Mouse (Mus musculus): ENCODE results near the gene Magi3. TPM values are rescaled to one million over a fixed set of nuclear protein-coding genes. Genes with fewer than 3 reads are reported as not detected.

The Magi3 gene
- total and polyA plus RNA-seq, 3 experiments, result 0.68 to 2.6 (median 1.8) TPM

DNA sequence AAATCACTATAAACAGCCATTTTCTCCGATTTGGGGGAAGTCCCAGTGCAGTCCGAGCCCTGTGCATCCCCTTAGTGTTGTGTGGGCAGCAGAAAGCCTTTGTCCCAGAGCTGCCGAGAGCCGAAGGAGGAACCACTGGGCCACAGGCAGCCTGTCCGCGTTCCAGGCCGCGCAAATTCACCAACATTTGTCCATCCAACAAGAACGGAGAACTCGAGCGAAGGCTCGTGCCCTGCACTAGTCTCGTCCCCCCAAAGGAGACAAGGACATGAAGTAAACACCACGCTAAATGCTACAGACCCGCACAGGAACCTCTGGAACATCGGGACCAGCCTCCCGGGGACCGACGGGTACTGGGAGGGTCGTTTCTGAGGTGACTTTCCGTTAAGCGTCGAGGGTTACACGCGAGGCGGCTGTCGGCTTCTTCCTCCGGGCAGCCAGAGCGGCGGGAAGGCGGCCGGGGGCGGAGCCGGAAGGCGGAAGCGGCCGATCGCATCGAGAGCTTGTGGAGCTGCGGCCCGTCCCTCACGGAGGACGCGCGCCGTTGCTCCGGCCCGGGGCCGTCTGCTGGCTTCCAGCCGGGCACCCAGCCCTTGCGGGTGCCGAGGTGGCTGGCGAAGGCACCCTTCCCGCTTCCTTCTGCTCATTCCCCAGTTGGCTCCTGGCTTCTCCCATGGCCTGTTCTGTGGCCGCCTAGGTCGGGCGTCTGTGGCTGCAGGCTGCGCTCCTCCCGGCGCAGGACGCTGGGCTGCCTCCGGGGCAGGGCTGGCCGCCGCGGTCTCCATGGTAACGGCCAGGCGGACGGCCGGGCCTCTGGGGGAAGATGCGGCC is 252.1 kb downstream of the Magi3 start, which contains the start of gene Phtf1 (continued):
- TF ChIP-seq BHLHE40 (IDR thresholded peaks at IDR 0.05; ENCODE audit: low read depth, low read length), result peak; percentile 46; the same call in 1 of the 2 replicates
- peak; percentile 78 for TF ChIP-seq HCFC1 (IDR thresholded peaks at IDR 0.05; ENCODE audit: low read depth, low read length)
- TF ChIP-seq IRF4 (IDR thresholded peaks at IDR 0.05; ENCODE audit: low read depth, low read length), result peak; percentile 52; the same call in 1 of the 2 replicates
- peak; percentile 85 for TF ChIP-seq TCF12 (IDR thresholded peaks at IDR 0.05; ENCODE audit: low read depth, low read length)
- no peak for TF ChIP-seq ZC3H11A (IDR thresholded peaks at IDR 0.05; ENCODE audit: low read depth, low read length)
- peak; percentile 97 for TF ChIP-seq ELF1 (IDR thresholded peaks at IDR 0.05; ENCODE audit: low read depth, low read length)
- TF ChIP-seq ZKSCAN1 (IDR thresholded peaks at IDR 0.05; ENCODE audit: borderline replicate concordance, low read depth, low read length), result no peak
- TF ChIP-seq RAD21 (IDR thresholded peaks at IDR 0.05; ENCODE audit: low read depth, low read length), result no peak
- TF ChIP-seq ETS1 (conservative IDR thresholded peaks at IDR 0.05; ENCODE audit: low read depth, low read length), result peak; percentile 28; the same call in 1 of the 2 replicates
- peak; percentile 93 for TF ChIP-seq MAX (IDR thresholded peaks at IDR 0.05; ENCODE audit: low read length)
- TF ChIP-seq GABPA (IDR thresholded peaks at IDR 0.05; ENCODE audit: insufficient replicate concordance, low read depth, low read length), result no peak
- TF ChIP-seq NRF1 (IDR thresholded peaks at IDR 0.05; ENCODE audit: low read depth, low read length), result peak; percentile 49; the same call in 1 of the 2 replicates
- TF ChIP-seq SIN3A (IDR thresholded peaks at IDR 0.05; ENCODE audit: low read length), result peak; percentile 92

DNA sequence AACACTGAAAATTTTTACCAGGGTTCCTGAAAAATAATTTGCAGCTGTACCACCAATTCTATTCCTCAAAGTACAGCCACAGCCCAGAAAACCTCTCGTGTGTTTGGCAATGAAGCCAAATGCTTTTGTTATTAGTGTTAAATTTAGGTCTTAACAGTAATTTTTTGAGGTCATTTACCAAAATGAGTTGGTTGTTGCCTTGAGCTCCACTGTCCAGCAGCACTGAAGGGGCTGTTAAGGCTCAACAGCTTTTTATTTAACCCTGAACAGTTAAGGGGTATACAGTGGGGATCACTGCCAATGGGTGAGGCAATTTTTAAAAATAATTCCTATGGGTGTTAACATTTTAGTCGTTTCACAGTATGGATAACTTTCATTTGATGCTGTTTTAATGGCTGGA is 252.9 kb downstream of the Magi3 start:
- peak overlapping the region; percentile 81 to 96 (median 84) for H3K4me3 ChIP-seq (replicated peaks in 1 of 3; ENCODE audit: low read depth in 2 of 3, low read length in 2 of 3, poor library complexity in 1 of 3)
- no peaks in the 10 kb centered on the region for H3K9me3 ChIP-seq (replicated peaks; ENCODE audit: low read length)
- H3K4me2 ChIP-seq (ENCODE audit: insufficient read depth, low read depth, poor library complexity, severe bottlenecking), result peak overlapping the region; percentile 98
- H3K9ac ChIP-seq (ENCODE audit: insufficient read depth, low read depth), result peak overlapping the region; percentile 84
- peaks cover 17 to 52% of the 10 kb centered on the region in 2 experiments for H3K36me3 ChIP-seq (replicated peaks in 1 of 2; ENCODE audit: control insufficient read depth in 1 of 2, insufficient read depth in 1 of 2, low read length in 1 of 2)
- peaks cover 21% of the 10 kb centered on the region for H3K79me2 ChIP-seq (replicated peaks; ENCODE audit: control insufficient read depth, extremely low read depth, insufficient read depth, poor library complexity, severe bottlenecking)
- dilution Hi-C loops (cut with MboI; ENCODE audit: extremely low pct_ligation_motif_present, extremely low pct_unique_long_range_greater_than_20kb, low sequenced_read_pairs), result no loop called here
- no peaks in the 10 kb centered on the region for H3K27me3 ChIP-seq (replicated peaks)
- 0 out of 2 replicates have a peak, but pooled peaks have one; percentile 9 for TF ChIP-seq CHD1 (IDR thresholded peaks at IDR 0.05; ENCODE audit: low read depth, low read length)
- no peak for TF ChIP-seq MYC (IDR thresholded peaks at IDR 0.05; ENCODE audit: low read depth, low read length)
- in situ Hi-C loops (cut with MboI; ENCODE audit: low pct_ligation_motif_present, low pct_unique_long_range_greater_than_20kb, low sequenced_read_pairs), result no loop called here
- no peak for DNase-seq (ENCODE audit: extremely low read depth)
- H3K4me1 ChIP-seq (ENCODE audit: control insufficient read depth in 1 of 2, insufficient read depth in 2 of 2), result peaks cover 0 to 38% of the 10 kb centered on the region in 2 experiments; a peak in 2 of 4 replicates
- H3K27ac ChIP-seq (ENCODE audit: insufficient read depth, low read depth), result no peak overlapping the region
